Mouse (Mus musculus): Measurements from ENCODE around the gene Asb2. TPM values are rescaled to one million over a fixed set of nuclear protein-coding genes. Genes with fewer than 3 reads are reported as not detected.

Gene Asb2
- total and polyA plus RNA-seq, 3 experiments: 3.0 to 5.3 (median 4.1) TPM

- Histone ChIP-seq H3K79me2 (replicated peaks; ENCODE audit: control insufficient read depth, extremely low read depth, insufficient read depth, poor library complexity, severe bottlenecking) (no peaks in the 10 kb centered on the region), H3K4me3 (replicated peaks in 1 of 3; ENCODE audit: low read depth in 2 of 3, low read length in 2 of 3, poor library complexity in 1 of 3) (no peak overlapping the region), H3K27me3 (replicated peaks) (no peaks in the 10 kb centered on the region), H3K4me2 (ENCODE audit: insufficient read depth, low read depth, poor library complexity, severe bottlenecking) (no peak overlapping the region), H3K27ac (ENCODE audit: insufficient read depth, low read depth) (no peak overlapping the region), H3K9me3 (replicated peaks; ENCODE audit: low read length) (peaks cover 5% of the 10 kb centered on the region), H3K9ac (ENCODE audit: insufficient read depth, low read depth) (no peak overlapping the region), H3K4me1 (ENCODE audit: control insufficient read depth in 1 of 2, insufficient read depth in 2 of 2) (peaks cover 51 to 81% of the 10 kb centered on the region in 2 experiments), H3K36me3 (replicated peaks in 1 of 2; ENCODE audit: control insufficient read depth in 1 of 2, insufficient read depth in 1 of 2, low read length in 1 of 2) (no peaks in the 10 kb centered on the region)
- no peak for TF ChIP-seq ZNF384 (IDR thresholded peaks at IDR 0.05; ENCODE audit: low read depth, low read length)
- no peak for TF ChIP-seq MYC (IDR thresholded peaks at IDR 0.05; ENCODE audit: low read depth, low read length)
- TF ChIP-seq TCF12 (IDR thresholded peaks at IDR 0.05; ENCODE audit: low read depth, low read length): no peak
- TF ChIP-seq MAZ (IDR thresholded peaks at IDR 0.05; ENCODE audit: low read depth, low read length): no peak
- TF ChIP-seq POLR2A (IDR thresholded peaks at IDR 0.05; ENCODE audit: low read depth, low read length): no peak
- TF ChIP-seq USF1 (IDR thresholded peaks at IDR 0.05; ENCODE audit: low read depth, low read length): no peak
- TF ChIP-seq UBTF (IDR thresholded peaks at IDR 0.05; ENCODE audit: low read depth, low read length): no peak
- TF ChIP-seq SIN3A (IDR thresholded peaks at IDR 0.05; ENCODE audit: low read length): no peak
- no peak for TF ChIP-seq KAT2A (IDR thresholded peaks at IDR 0.05; ENCODE audit: insufficient replicate concordance, low read length)
- TF ChIP-seq GABPA (IDR thresholded peaks at IDR 0.05; ENCODE audit: insufficient replicate concordance, low read depth, low read length): no peak
- TF ChIP-seq RCOR1 (conservative IDR thresholded peaks at IDR 0.05; ENCODE audit: low read depth, low read length): no peak
- no peak for TF ChIP-seq JUN (IDR thresholded peaks at IDR 0.05; ENCODE audit: insufficient read depth, low read depth, low read length)
- no peak for TF ChIP-seq ZKSCAN1 (IDR thresholded peaks at IDR 0.05; ENCODE audit: borderline replicate concordance, low read depth, low read length)
- TF ChIP-seq TBP (conservative IDR thresholded peaks at IDR 0.05; ENCODE audit: low read depth, low read length): no peak
- TF ChIP-seq EP300 (IDR thresholded peaks at IDR 0.05; ENCODE audit: low read length): no peak
- no peak for TF ChIP-seq MEF2A (IDR thresholded peaks at IDR 0.05; ENCODE audit: borderline replicate concordance, low read depth, low read length)
- no peak for TF ChIP-seq RAD21 (IDR thresholded peaks at IDR 0.05; ENCODE audit: low read depth, low read length)
- TF ChIP-seq POLR2AphosphoS2 (IDR thresholded peaks at IDR 0.05; ENCODE audit: low read depth, low read length): no peak
- no peak for TF ChIP-seq NELFE (IDR thresholded peaks at IDR 0.05; ENCODE audit: low read depth, low read length)
- in situ Hi-C loops (cut with MboI; ENCODE audit: low pct_ligation_motif_present, low pct_unique_long_range_greater_than_20kb, low sequenced_read_pairs) (no loop called here), dilution Hi-C loops (cut with MboI; ENCODE audit: extremely low pct_ligation_motif_present, extremely low pct_unique_long_range_greater_than_20kb, low sequenced_read_pairs) (no loop called here)
- DNase-seq (ENCODE audit: extremely low read depth): no peak
Observed at GRCm38 (mm10) chr12:103344934-103345333, 10.9 kb downstream of the Asb2 start.

- H3K9me3 ChIP-seq (replicated peaks; ENCODE audit: low read length): peaks cover 9% of the 10 kb centered on the region
- H3K36me3 ChIP-seq (replicated peaks in 1 of 2; ENCODE audit: control insufficient read depth in 1 of 2, insufficient read depth in 1 of 2, low read length in 1 of 2): no peaks in the 10 kb centered on the region
- H3K4me3 ChIP-seq (replicated peaks in 1 of 3; ENCODE audit: low read depth in 2 of 3, low read length in 2 of 3, poor library complexity in 1 of 3): no peak overlapping the region
- no peak overlapping the region for H3K9ac ChIP-seq (ENCODE audit: insufficient read depth, low read depth)
- peak overlapping the region; percentile 76 for H3K4me2 ChIP-seq (ENCODE audit: insufficient read depth, low read depth, poor library complexity, severe bottlenecking)
- peak; percentile 94 for DNase-seq (ENCODE audit: extremely low read depth)
- no peaks in the 10 kb centered on the region for H3K27me3 ChIP-seq (replicated peaks)
- peak overlapping the region; percentile 92 for H3K27ac ChIP-seq (ENCODE audit: insufficient read depth, low read depth)
- dilution Hi-C loops (cut with MboI; ENCODE audit: extremely low pct_ligation_motif_present, extremely low pct_unique_long_range_greater_than_20kb, low sequenced_read_pairs): no loop called here
- H3K79me2 ChIP-seq (replicated peaks; ENCODE audit: control insufficient read depth, extremely low read depth, insufficient read depth, poor library complexity, severe bottlenecking): no peaks in the 10 kb centered on the region
- H3K4me1 ChIP-seq (ENCODE audit: control insufficient read depth in 1 of 2, insufficient read depth in 2 of 2): peaks cover 58 to 84% of the 10 kb centered on the region in 2 experiments
- in situ Hi-C loops (cut with MboI; ENCODE audit: low pct_ligation_motif_present, low pct_unique_long_range_greater_than_20kb, low sequenced_read_pairs): no loop called here
- TF ChIP-seq MAFK (IDR thresholded peaks at IDR 0.05; ENCODE audit: insufficient replicate concordance, low read length) (peak; percentile 94), EP300 (IDR thresholded peaks at IDR 0.05; ENCODE audit: low read length) (peak; percentile 89), TCF12 (IDR thresholded peaks at IDR 0.05; ENCODE audit: low read depth, low read length) (peak; percentile 77; the same call in 1 of the 2 replicates), TBP (conservative IDR thresholded peaks at IDR 0.05; ENCODE audit: low read depth, low read length) (peak; percentile 66; the same call in 1 of the 2 replicates), ZMIZ1 (IDR thresholded peaks at IDR 0.05; ENCODE audit: low read depth, low read length) (0 out of 2 replicates have a peak, but pooled peaks have one; percentile 28), CHD2 (IDR thresholded peaks at IDR 0.05; ENCODE audit: low read length) (peak; percentile 72; the same call in 1 of the 2 replicates), ZNF384 (IDR thresholded peaks at IDR 0.05; ENCODE audit: low read depth, low read length) (no peak), ZKSCAN1 (IDR thresholded peaks at IDR 0.05; ENCODE audit: borderline replicate concordance, low read depth, low read length) (no peak), MEF2A (IDR thresholded peaks at IDR 0.05; ENCODE audit: borderline replicate concordance, low read depth, low read length) (peak; percentile 80), JUN (IDR thresholded peaks at IDR 0.05; ENCODE audit: insufficient read depth, low read depth, low read length) (no peak), RAD21 (IDR thresholded peaks at IDR 0.05; ENCODE audit: low read depth, low read length) (no peak), RCOR1 (conservative IDR thresholded peaks at IDR 0.05; ENCODE audit: low read depth, low read length) (0 out of 2 replicates have a peak, but pooled peaks have one; percentile 27), POLR2A (IDR thresholded peaks at IDR 0.05; ENCODE audit: low read depth, low read length) (peak; percentile 35; the same call in 1 of the 2 replicates), ETS1 (conservative IDR thresholded peaks at IDR 0.05; ENCODE audit: low read depth, low read length) (peak; percentile 76), SMC3 (IDR thresholded peaks at IDR 0.05; ENCODE audit: low read depth, low read length) (0 out of 2 replicates have a peak, but pooled peaks have one; percentile 2), KAT2A (IDR thresholded peaks at IDR 0.05; ENCODE audit: insufficient replicate concordance, low read length) (no peak), ZC3H11A (IDR thresholded peaks at IDR 0.05; ENCODE audit: low read depth, low read length) (no peak), IRF4 (IDR thresholded peaks at IDR 0.05; ENCODE audit: low read depth, low read length) (peak; percentile 79), USF2 (conservative IDR thresholded peaks at IDR 0.05; ENCODE audit: low read depth, low read length) (no peak), ELF1 (IDR thresholded peaks at IDR 0.05; ENCODE audit: low read depth, low read length) (peak; percentile 79), NELFE (IDR thresholded peaks at IDR 0.05; ENCODE audit: low read depth, low read length) (peak; percentile 57; the same call in 1 of the 2 replicates), SIN3A (IDR thresholded peaks at IDR 0.05; ENCODE audit: low read length) (no peak), BHLHE40 (IDR thresholded peaks at IDR 0.05; ENCODE audit: low read depth, low read length) (peak; percentile 75), GABPA (IDR thresholded peaks at IDR 0.05; ENCODE audit: insufficient replicate concordance, low read depth, low read length) (no peak)
Observed at GRCm38 (mm10) chr12:103343456-103343855, 12.3 kb downstream of the Asb2 start.
